Mouse (Mus musculus) cerebellum, postnatal 4 days (tissue): ENCODE results near the gene Egfl8.

Experiments
- DNase-seq, 2 experiments: peaks; one replicate each; pipeline ENCODE4 v3.0.0; 2022; ENCODE audit warnings: low spot score in 2 of 2, mixed read lengths in 1 of 2

The Egfl8 gene

DNA sequence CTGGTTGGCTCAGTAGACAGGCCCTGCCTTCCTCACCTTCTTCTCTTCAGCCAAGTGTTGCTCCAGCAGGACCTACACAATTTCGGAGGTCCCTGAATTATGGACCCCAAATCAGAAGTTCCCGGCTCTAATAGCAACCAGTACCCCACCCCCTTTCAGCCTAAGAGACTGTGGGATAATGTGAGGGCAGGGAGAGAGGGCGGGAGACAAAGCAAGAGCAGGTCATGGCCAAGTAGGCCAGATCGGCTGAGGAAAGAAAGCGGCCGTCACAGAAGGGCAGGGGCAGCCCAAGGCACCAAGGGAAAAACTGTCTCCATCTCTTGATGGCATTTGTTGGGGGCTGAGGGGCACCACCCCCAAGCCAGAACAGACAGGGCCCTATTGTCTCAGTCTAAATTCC lies at the start of gene Egfl8:
Egfl8 (minus strand) TSS at position 101 of the 400 bp plus-strand sequence.
- no peak for DNase-seq

DNA sequence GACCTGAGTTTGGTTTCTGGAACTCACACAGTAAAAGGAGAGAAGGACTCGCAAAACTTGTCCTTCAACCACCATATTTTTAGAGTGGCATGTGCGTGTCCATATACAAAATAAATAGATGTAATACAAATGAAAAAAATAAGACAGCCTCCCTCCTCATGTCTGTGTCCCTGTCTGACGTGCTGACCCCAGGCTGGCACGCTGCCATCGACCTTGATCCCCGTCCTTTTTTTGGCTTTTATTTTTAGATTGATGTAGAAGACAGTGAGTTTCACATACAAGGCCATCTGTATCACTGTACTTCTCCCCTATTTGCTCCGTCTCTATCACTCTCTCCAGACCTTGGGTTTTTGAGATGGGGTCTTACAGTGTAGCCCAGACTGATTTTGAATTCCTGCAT lies 48.7 kb upstream of the Egfl8 start:
- DNase-seq, result no peak

DNA sequence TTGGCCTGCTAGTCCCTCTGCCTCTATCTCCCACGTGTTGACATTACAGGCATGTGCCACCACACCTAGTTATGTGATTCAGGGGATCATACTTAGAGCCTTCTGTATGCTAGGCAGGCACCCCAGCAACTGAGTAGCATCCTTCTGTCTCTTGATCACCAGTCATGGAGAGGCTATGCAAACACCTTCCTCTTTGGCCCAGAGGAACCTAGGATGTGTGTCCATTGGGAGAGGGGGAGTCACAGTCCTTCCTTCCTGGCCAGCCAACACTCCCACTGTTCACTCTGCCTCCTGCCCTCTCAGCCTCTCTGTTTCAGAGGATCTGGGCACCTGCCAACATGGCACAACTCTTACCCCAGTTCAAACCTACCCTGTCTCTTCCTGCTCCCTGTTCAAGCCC lies 47.8 kb upstream of the Egfl8 start:
- no peak for DNase-seq

DNA sequence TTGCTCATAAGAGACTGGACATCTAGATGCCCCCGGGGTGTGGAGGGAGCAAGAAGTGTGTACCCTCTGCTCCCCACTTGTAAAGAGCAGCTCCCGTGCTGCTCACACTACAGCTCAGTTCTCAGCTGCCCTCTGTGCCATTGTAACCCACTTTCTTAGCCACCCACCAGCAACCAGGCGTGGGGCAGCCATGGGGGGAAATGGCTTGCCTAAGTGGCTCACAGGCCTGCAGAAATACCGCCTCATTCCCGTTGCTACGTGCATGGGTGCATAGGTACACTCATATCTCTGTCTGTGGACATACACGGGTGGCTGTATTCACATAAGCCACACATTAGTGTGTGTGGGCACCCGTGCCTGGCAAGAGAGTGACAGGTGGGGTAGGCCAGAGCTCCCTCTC lies 47.2 kb upstream of the Egfl8 start:
- DNase-seq, result no peak

DNA sequence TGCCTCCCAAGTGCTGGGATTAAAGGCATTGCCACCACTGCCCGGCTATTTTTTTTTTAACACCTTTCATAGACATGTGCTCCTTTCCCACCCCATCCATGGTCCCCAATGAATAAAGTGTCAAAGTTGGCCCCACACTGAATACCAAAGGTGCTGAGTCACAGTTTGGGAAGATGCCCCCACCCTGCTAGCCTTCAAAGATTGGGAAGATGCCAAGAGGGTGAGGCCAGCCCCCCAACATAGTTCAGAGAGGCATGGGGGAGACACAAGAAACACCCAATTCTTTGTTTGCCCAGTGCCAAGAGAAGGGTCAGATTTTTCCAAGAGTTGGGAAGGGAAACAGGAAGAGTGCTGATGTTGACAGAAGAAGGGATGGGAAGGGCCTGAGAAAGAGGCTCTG lies 46.7 kb upstream of the Egfl8 start:
- DNase-seq, result no peak

DNA sequence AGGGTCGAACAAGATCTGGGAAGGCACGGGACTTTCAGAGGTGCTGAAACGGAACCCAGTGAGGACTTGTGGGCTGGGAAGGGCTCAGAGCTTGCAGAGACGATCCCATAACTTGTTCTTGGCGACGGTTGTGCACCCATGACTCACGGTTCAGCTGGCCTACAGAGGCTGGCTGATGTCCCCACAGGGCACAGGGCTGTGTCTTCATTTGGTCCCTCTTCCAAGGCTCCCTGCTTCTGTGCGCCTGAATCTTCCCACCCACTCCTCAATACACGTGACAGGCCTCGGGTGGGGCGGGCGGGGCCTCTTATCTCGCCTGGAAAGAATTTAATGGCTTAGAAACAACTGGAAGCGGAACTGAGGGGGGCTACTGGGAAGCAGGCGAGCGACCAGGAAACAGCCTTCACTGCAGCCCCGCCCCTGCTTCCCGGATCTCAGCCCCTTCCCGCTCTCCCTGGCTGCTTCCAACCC lies 45.4 kb upstream of the Egfl8 start:
- no peak for DNase-seq

DNA sequence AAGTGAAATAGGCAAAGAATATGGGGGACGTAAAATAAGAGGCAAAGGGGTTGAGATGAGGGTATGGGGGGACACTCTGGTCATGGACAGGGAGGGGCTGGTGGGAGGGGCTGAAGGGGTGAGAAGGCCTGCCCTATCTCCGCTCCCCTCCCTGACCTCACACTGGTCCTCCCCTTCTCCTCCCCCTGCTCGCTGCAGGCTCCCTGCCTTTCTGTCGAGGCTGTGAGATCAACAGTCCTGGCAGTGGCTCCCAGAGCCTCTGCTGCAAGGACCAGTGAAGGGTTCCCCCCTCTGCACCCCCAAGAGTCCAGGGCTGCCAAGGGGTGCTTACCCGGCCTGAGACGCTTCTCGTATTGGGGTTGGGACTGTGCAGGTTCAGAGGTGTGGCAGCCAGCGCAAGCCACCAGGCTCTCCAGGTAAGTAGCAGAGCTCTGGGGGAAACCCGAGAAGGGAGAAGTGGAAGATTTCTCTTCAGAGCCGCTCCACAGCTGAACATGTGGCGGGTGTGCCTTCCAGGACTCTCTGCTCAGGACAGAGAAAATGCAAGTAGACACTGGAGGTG lies 44.6 kb upstream of the Egfl8 start:
- DNase-seq, result no peak

DNA sequence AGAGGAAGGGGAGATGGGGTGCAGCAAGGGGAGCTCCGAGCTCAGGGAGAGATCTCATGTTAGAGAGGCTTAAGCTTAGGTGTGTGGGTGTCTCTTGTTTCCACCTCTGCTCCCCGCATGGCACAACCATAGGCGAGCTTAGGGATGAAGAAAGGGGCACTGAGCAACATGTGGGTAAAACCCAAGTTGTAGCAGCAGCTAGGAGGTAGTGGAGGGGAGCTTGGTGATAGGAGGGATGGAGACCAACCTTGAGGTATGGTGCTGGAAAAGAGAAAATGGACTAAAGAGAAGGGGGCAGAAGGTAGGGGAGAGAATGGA lies 44.1 kb upstream of the Egfl8 start:
- DNase-seq, result no peak

DNA sequence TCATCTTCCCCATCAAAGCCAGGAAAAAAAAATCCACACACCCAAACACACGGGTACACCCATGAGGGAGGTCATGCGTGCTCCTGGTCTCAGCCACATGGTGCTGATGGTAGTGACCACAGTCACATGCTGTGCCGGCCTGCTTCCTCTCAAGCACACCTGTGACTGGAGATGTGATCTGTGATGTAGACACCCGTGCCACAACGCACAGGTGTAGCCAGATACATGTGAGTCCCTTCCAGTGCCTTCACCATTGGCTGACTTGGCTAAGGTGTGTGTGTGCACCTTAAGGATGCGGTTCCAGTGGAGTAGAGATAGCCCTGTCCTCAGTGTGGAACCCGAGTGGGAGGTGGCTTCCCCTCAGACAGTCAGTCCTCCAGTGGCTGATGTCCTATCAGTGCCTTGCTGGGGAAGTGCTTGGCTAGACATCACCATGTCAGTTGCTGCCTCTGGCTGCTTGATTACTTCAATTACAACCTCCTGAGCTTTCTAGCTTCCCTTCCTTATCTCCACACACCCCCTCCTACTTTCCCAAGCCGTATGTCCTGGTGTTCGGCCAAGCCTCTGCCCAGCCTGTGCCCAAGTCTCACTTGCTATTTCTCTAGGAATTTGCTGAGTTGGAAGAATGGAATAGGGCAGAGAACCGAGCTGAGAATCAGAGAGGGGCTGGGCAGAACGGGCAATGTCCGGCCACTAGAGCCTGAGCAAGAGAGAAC lies 43.6 kb upstream of the Egfl8 start:
- no peak for DNase-seq

DNA sequence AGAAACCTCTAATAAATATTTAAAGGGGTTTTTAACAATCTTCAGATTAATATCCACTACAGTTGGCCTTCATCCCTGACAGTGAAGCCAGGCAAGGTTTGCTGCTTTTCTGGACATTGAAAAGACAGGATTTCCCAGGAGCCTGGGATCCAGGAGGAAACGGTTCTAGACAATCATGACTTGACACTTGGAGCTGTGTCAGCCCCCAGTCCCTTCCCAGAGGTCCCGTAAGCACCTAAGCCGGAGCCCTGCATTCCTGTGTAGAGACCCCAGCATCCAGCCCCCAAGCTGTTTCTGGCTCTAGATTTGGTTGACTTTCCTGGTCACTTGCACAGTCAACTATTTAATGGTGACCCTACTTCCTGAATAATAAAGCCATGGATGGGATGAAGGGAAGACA lies 42.8 kb upstream of the Egfl8 start:
- no peak for DNase-seq

DNA sequence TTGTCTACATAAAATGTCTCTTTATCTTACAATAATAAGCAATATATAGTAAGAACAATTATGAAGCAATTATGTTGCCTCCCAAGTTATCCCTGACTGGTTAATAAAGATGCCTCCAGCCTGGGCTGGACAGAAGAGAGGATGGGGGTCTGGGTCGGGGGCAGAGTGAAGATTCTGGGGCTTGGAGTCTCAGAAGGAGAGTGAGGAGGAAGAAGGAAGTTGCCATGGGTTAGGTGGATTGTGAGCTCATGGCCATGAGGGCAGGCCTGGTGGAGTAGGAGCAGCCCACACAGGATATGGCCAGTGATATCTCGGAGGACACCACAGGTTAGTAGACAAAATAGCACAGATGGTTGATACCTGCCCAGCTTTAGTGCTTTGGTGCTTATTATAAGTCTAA lies 42.4 kb upstream of the Egfl8 start:
- DNase-seq, result no peak

DNA sequence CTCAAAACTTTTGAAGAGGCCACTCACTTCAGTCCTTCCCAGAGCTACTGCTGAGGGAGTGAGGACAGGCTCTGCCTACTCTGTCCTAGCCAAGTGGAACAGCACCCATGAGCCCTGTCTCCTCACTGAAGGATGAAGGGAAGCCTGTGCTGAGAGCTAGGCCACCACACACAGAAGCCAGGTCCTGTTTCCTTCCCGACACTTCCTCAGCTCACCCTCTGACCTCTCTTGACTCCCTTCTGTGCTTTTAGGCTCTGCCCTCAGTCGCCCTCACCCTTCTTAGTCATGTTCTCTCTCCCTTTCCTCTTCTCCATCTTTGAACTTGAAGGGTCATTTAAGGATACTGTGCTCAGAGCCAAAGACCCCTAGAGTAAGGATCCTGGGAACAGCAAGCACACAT lies 41.5 kb upstream of the Egfl8 start:
- DNase-seq, result no peak

DNA sequence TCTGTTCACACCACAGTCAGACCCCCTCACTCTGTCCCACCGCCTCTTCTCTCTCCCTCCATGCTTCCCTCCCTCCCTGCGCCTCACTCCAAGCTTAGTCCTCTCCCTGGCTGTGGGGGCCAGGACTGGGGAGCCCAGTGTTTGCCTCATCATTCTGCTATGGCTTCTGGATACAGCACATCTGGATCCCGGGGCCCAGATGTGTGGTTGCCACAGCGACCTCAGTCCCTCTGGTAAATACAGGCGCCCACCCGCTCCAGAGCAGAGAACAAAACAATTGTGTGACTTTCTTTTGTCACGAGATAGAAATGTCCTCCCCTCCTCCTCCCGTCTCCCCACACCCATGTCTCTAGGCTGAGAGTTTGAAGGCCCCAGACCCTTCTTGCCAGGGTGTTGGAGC lies 40.9 kb upstream of the Egfl8 start:
- no peak for DNase-seq

DNA sequence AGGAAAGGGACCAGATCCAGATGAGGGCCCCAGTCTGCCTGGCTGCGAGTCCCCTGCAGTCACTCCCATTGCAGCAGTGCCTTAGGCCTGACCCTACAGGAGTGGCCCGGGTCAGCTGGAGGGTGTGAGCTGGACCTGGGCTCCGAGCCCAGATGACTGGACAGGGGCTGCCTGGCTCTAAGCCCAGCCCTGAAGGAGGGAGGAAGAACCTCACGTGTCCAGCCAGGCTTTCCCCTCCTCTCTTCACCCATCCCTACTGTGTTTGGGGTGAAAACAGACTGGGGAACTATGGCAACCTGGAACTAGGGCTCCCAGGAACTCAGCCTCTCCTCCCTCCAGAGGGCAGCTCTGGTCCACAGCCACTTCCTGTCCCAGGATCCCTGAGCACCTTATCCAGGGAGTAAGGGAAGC lies 39.8 kb upstream of the Egfl8 start:
- DNase-seq, result no peak

DNA sequence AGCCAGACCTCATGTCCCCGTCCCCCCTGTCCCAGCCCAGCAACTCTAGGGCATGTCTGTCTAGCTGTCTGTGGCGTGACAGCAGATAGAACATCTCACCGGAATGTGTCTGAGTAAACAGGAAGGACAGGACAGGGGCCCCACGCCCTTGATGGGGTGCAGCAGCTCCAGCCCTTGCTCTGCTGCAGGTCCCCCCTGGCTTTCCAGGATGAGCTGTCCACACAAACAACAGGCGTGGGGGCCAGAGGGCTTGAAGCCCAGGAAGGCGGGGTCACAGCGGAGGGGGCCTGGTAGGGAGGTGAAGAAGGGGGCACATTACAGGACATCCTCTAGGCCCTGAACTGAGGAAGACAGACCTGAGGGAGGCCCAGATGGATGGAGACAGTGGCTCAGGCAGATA lies 39.4 kb upstream of the Egfl8 start:
- no peak for DNase-seq

DNA sequence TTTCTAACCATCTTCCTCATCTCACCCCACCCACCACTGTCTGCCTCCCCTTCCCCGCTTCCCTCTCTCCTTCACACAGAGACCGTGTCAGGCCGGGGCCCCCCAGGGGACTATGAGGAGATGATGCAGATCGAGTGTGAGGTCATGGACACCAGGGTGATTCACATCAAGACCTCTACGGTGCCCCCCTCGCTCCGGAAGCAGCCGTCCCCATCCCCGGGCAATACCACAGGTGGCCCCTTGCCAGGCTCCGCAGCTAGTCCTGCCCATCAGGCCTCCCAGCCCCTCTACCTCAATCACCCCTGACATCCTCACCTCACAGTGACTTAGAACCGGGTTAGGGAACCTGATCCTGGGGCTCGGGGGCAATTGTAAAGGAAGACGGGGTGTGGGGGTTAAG lies 38.6 kb upstream of the Egfl8 start:
- no peak for DNase-seq

DNA sequence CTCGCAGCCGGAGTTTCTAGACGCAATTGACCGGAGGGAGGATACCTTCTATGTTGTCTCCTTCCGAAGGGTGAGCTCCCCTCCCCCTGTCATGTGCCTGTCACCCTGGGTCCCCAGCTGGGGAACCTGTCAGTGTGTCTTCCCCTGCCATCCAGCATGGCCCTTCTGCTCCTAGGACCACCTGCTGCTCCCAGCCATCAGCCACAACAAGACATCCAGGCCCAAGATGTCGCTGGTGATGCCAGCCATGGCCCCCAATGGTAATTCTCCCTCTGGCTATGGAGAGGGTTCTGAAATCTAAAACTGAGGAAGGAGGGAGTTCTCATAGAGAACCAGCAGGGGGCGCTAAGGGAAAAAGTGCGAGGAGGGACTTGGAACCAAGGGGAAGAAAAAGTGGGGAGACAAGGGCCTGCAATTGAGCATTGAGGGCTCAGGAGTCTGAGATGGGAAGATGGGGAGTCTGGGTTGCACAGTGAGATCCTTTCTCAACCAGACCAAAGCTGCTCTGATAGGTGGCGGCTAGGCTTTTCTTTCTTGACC lies 38.0 kb upstream of the Egfl8 start:
- DNase-seq, result no peak

DNA sequence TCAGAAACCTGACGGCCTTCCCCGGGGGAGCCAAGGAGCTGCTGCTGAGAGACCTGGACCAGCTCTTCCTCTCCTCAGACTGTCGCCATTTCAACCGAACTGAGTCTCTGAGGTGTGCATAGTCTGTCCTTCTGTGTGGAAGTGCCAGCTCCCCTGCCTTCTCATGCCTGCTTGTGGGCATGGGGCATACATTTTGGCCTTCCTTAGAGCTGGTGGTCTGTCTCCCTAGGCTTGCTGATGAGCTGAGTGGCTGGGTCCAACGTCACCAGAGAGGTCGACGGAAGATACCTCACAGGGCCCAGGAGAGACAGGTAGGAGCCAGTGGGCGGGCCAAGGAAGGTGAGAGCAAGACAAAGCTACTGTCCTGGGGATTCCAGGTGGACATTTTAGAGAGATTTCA lies 37.2 kb upstream of the Egfl8 start:
- no peak for DNase-seq

DNA sequence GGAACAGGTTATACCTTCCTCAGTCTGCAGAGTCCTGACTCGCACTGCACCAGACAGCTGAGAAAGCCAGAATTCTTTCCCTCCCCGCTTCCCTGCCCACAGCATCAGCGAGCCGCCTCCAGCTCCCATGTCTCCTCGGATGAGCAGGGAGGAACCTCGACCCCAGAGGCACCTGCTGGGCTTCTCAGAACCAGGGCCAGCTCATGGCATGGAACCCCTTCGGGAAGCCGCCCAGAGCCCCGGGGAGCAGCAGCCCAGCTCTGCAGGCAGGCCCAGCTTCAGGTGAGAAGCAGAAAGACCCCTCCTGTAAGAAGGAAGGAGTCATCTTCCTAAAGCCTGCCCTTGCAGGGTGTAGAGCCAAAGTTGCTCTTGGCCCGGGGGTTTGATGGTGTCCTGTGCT lies 36.8 kb upstream of the Egfl8 start:
- DNase-seq, result no peak

DNA sequence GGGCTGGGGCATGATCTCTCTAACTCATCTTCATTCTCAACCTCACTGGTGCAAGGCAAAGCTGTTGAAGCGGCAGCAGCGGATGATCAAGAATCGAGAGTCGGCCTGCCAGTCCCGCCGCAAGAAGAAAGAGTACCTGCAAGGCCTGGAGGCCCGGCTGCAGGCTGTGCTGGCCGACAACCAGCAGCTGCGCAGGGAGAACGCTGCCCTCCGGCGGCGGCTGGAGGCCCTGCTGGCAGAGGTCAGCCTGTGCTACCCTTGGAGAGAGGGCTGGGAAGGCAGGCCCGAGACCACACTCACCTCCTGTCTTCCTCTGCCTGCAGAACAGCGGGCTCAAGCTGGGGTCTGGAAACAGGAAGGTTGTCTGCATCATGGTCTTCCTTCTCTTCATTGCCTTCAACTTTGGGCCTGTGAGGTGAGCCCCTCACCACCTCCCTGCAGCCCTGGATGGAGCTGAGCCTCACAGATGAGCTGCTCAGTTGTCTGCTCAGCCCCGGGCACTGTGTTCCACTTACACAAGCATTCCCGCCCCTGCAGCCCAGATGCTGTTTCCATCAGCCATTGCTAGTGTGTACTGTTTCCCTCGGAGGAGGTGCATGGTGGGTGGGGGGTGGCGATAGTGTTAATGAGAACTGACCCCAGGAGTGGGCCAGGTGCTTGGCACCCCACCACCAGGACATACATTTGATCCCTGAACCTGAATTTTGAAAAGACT lies 35.9 kb upstream of the Egfl8 start:
- no peak for DNase-seq

DNA sequence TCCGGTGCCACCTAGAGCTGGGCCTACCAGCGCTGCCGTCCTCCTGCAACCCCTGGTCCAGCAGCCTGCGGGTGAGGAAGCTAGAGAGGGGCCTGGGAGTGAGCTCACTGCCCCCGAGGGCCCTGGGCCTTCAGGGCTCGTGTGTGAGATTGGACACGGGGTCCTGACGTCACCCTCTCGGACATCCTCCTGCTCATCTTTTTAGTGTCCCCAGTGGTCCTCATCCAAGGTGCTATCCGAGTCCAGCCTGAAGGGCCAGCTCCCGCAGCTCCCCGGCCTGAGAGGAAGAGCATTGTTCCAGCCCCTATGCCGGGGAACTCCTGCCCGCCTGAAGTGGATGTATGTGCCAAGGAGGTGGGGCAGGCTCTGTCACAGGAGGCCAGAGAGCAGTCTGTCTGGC lies 35.0 kb upstream of the Egfl8 start:
- DNase-seq, result no peak

DNA sequence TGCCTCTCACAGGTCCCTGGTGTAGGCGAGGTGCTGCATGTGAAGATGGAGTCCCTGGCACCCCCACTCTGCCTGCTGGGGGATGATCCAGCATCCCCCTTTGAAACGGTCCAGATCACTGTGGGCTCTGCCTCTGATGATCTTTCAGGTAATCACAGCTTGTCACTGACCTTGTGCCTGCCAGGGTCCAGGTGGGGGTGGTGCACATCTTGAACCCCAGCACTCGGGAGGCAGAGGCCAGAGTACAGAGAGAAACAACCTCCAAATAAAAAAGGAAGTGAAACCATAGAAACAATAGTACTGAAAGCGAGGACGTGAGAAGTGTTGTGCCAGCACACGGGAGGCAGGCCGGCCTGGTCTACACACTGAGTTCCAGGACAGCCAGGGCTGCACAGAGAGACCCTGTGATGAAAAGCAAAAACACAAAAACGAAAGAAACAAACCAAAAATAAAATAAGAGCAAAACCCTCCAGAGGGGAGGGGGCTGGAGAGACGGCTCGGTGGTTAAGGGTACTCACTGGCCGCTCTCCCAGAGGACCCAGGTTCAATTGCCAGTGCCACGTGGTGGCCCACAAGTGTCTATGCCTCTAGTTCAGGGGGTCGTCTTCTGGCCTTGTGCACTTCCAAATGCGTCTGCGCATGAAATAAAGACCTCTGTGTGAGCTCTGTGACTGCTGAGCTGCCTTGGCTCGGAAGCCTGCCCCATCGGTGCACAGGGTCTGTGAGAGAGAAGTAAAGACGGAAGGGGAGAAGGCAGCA lies 33.5 kb upstream of the Egfl8 start:
- no peak for DNase-seq
